Mouse (Mus musculus) neural tube, embryonic 14.5 days (tissue): Measurements from ENCODE around the gene P2ry6. TPM values are rescaled to one million over a fixed set of nuclear protein-coding genes. Genes with fewer than 3 reads are reported as not detected.

Experiments
- ATAC-seq: fragments of 200-750 bp; cut with Nextera tagmentation; 2 replicates; pipeline ENCODE4 v1.8.0; 2017; ENCODE audit warnings: low read depth, mild to moderate bottlenecking, moderate TSS enrichment, moderate library complexity
- H3K27ac ChIP-seq: fragments of 300-500 bp; sonication (generic); 2 replicates; pipeline ENCODE4 v1.5.1; 2014; ENCODE audit warnings: low read depth, mild to moderate bottlenecking, control low read depth, low read length, moderate library complexity, mixed read lengths
- H3K27me3 ChIP-seq: fragments of 300-500 bp; sonication (generic); 2 replicates; pipeline ENCODE4 v1.6.1; 2014; ENCODE audit warnings: low read length; ENCODE audit not compliant: control insufficient read depth, insufficient read depth
- H3K36me3 ChIP-seq: fragments of 300-500 bp; sonication (generic); 2 replicates; pipeline ENCODE4 v1.6.1; 2014; ENCODE audit warnings: low read length, mixed read lengths; ENCODE audit not compliant: control insufficient read depth, insufficient read depth
- H3K4me1 ChIP-seq: fragments of 300-500 bp; sonication (generic); 2 replicates; pipeline ENCODE4 v1.6.1; 2014; ENCODE audit warnings: low read length; ENCODE audit not compliant: control insufficient read depth, insufficient read depth
- H3K4me2 ChIP-seq: fragments of 300-500 bp; sonication (generic); 2 replicates; pipeline ENCODE4 v1.6.1; 2014; ENCODE audit warnings: mild to moderate bottlenecking, low read depth, low read length, control low read depth
- H3K4me3 ChIP-seq: fragments of 300-500 bp; sonication (generic); 2 replicates; pipeline ENCODE4 v1.5.1; 2014; ENCODE audit warnings: low read depth, low read length, control low read depth, mixed read lengths
- H3K9ac ChIP-seq: fragments of 300-500 bp; sonication (generic); replicated peaks from 2 replicates; pipeline ENCODE4 v1.6.1; 2014; ENCODE audit warnings: low read depth, mild to moderate bottlenecking, control low read depth, low read length, mixed read lengths
- H3K9me3 ChIP-seq: fragments of 300-500 bp; sonication (generic); 2 replicates; pipeline ENCODE4 v1.6.1; 2016; ENCODE audit warnings: low read length; ENCODE audit not compliant: control insufficient read depth
- WGBS: fragments of 180-500 bp; shearing (Covaris S2); extraction: QIAGEN DNeasy Blood & Tissue Kit; methylation state at CpG from one replicate; pipeline ENCODE4 v1.1.7; 2014; 5-methylcytosine and 5-hydroxymethylcytosine counted together
- polyA plus RNA-seq: library from polyadenylated mRNA; unstranded; fragments of >200 nt; fragmentation: Nextera tagmentation; extraction: Ambion mirVana; gene quantifications from 2 replicates; pipeline ENCODE4 v1.2.1, GENCODE M21; 2014

P2ry6 gene
- polyA plus RNA-seq, 1 experiment from 2014 or later: 1.6 TPM

DNA sequence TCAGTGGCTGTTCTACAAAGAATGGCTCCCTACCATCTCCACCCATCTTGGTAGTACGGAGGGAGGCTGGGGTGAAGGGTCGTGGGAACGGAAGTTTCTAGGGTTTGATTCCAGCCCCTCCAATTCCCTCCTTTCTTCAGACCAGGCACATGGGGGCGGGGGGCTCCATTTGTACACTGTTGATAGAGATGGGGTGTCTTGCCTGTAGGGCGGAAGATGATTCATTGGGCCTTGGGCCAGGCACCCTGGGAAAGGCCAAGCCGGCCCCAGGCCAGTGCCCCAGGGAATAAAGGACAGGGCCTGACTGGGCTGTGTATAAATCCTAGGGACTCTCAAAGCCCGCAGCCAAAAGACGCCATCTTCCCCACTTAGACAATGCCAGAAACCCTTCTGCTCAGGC, 66.4 kb downstream of the P2ry6 start:
- Histone ChIP-seq H3K4me2 (no peak overlapping the region), H3K4me1 (peaks cover 8% of the 10 kb centered on the region; the same call in 1 of the 2 replicates), H3K9ac (no peak overlapping the region), H3K27me3 (no peaks in the 10 kb centered on the region), H3K4me3 (no peak overlapping the region), H3K9me3 (no peaks in the 10 kb centered on the region), H3K27ac (no peak overlapping the region), H3K36me3 (no peaks in the 10 kb centered on the region)
- WGBS: 69% methylated on average over 8 of the region's 8 CpGs
- no peak for ATAC-seq

DNA sequence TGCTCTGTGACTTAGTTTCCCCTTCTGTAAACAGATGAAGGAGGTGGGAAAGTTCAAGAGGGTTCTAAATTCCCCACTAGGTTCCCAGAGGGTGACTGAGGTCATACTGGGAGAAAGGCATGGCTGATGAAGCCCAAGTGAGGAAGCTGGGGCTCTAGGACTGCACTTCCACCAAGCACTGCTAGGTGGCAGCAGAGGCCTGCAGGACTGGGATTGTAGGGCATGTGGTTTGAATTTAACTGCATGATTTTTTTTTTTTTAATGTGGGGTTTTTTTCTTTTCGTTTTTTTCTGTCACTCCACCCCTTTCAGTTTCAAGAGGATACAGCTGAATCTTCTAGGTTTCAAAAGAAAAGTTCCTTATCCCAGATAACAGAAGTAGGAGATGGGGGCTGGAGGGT, 67.2 kb downstream of the P2ry6 start:
- H3K4me1 ChIP-seq: peaks cover 8% of the 10 kb centered on the region; the same call in 1 of the 2 replicates
- 0% methylated on average over 1 of the region's 1 CpGs for WGBS
- no peaks in the 10 kb centered on the region for H3K36me3 ChIP-seq
- H3K27me3 ChIP-seq: no peaks in the 10 kb centered on the region
- ATAC-seq: peak; percentile 42; the same call in 1 of the 2 replicates
- no peak overlapping the region for H3K4me3 ChIP-seq
- no peak overlapping the region for H3K27ac ChIP-seq
- no peaks in the 10 kb centered on the region for H3K9me3 ChIP-seq
- H3K9ac ChIP-seq: no peak overlapping the region; the same call in 1 of the 2 replicates
- H3K4me2 ChIP-seq: no peak overlapping the region

DNA sequence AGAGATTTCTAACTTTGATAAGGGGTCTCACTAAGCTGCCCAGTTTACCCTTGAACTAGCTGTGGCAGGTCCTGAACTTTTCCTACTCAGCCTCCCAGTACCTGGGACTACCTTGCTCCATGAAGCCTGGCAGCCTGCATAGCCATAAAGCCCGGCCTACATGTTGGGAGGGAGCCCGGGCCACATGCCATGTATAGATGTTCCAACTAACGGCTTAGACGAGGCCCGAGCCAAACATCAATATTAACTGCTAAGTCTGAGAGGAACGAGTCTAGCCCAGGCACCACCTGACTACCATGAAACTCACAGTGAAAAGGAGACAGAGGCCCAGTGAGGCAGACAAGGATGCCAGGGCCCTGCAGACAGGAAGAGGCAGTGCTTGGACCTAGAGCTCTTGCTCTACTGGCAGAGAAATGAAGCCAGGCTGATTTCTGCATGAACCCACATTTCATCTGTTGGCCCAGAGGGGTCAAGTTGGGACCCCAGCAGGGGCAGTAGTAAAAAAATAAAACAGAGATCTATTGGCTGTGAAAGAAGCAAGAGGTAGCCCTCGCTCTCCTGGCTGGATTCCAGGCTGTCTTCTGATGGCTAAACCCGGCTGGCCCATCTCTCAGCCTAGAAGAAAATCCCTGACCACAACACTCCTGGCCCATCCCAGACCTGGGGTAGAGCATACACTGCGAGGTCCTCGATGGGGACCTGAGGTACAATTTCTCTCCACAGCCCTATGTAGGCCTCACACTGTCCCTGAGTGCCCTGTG, 68.2 kb downstream of the P2ry6 start:
- Histone ChIP-seq H3K36me3 (no peaks in the 10 kb centered on the region), H3K27me3 (no peaks in the 10 kb centered on the region), H3K4me3 (no peak overlapping the region), H3K4me1 (no peaks in the 10 kb centered on the region), H3K9ac (no peak overlapping the region), H3K9me3 (no peaks in the 10 kb centered on the region), H3K4me2 (no peak overlapping the region), H3K27ac (no peak overlapping the region)
- 88% methylated on average over 10 of the region's 10 CpGs for WGBS
- no peak for ATAC-seq

DNA sequence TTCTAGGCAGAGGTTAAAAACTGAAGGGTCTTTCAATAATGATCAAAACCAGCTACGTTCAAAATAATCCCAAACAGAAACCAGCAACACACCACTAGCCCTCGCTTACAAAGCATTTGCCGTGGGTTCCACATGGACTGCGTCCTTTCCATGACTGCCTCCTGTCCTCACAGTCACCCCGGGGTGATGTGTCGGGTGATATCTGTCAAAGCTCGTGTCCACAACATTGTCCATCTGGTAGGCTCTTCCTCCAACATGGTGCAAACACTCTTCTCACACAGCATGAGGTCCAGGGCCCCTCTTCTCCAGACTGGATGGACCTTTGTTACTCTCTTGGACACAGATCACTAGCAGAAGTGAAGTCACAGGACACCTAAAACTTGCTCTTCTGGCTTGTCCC, 69.4 kb downstream of the P2ry6 start:
- Histone ChIP-seq H3K27ac (no peak overlapping the region), H3K36me3 (no peaks in the 10 kb centered on the region), H3K4me1 (no peaks in the 10 kb centered on the region), H3K9me3 (no peaks in the 10 kb centered on the region), H3K27me3 (no peaks in the 10 kb centered on the region), H3K4me2 (no peak overlapping the region), H3K9ac (no peak overlapping the region), H3K4me3 (no peak overlapping the region)
- no peak for ATAC-seq
- 92% methylated on average over 7 of the region's 7 CpGs for WGBS

DNA sequence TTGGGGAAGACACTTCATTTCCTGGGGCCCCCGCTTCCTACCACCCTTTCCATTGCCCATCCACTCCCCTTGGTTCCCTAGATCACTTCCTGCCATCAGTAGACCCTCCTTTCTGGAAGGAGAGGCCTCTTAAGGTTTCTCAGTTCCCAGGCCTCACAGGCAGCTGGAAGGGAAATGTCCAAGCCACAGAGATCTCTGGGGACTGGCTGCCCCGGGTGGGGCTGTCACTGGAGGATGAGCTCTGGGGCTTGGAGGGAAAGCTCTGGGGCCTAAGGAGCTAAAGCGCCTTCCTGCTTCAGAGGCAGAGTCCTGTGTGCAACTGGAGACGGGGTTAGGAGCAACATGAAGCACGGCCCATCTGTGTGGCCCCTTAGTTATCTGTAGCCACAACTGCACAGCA, 69.8 kb downstream of the P2ry6 start:
- Histone ChIP-seq H3K4me2 (no peak overlapping the region), H3K9me3 (no peaks in the 10 kb centered on the region), H3K27me3 (no peaks in the 10 kb centered on the region), H3K4me1 (no peaks in the 10 kb centered on the region), H3K27ac (no peak overlapping the region), H3K36me3 (no peaks in the 10 kb centered on the region), H3K9ac (no peak overlapping the region), H3K4me3 (no peak overlapping the region)
- no peak for ATAC-seq
- 93% methylated on average over 5 of the region's 5 CpGs for WGBS

DNA sequence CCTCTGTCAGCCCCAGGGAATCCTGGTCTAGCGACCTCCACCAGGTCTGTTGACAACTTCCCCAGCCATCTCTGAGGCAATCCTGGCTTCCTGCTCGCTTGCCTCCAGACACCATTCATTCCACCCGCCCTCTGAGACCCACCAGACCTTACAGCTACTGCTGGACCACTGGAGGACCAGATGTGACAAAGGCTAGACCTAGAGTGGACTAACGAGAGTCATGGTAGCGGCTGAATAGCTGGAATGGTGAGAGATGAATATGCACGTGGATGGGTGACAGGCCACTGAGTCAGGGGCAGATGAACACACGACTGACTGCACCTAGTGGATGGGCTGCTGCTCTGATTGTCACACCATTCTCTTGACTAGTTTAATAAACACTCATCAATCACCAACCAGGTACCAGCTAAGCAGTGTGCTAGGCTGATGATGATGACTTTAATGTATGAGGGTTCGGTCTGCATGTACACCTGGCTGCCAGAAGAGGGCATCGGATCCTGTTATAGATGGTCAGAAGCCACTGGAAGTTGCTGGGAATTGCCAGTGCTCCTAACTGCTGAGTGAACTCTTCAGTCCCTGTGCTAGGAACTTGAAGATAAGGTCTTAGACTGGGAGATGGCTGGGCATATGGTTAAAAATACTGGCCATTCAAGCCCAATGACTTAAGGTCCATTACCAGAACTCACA, 71.9 kb downstream of the P2ry6 start:
- Histone ChIP-seq H3K27ac (no peak overlapping the region), H3K4me2 (no peak overlapping the region), H3K4me3 (no peak overlapping the region), H3K27me3 (no peaks in the 10 kb centered on the region), H3K36me3 (no peaks in the 10 kb centered on the region), H3K4me1 (no peaks in the 10 kb centered on the region), H3K9me3 (no peaks in the 10 kb centered on the region), H3K9ac (no peak overlapping the region)
- 81% methylated on average over 9 of the region's 9 CpGs for WGBS
- ATAC-seq: peak; percentile 44; the same call in 1 of the 2 replicates

DNA sequence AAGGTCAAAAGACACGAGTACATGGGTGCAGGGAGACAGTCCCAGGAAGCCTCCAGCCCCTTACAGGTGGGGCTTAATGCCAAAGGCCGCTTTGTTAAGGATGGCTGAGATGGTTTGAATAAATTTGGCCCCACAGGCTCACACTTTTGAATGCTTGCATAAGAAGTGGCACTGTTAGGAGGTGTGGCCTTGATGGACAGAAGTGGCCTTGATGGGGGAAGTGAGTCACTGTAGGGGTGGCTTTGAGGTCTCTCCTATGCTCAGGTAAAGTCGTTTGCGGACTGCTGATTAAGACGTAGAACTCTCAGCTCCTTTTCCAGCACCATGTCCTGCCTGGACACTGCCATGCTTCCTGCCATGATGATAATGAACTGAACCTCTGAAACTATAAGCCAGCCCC, 76.6 kb downstream of the P2ry6 start:
- no peak for ATAC-seq
- H3K4me2 ChIP-seq: no peak overlapping the region
- no peak overlapping the region for H3K27ac ChIP-seq
- 83% methylated on average over 5 of the region's 5 CpGs for WGBS
- no peak overlapping the region for H3K9ac ChIP-seq
- no peaks in the 10 kb centered on the region for H3K27me3 ChIP-seq
- no peak overlapping the region for H3K4me3 ChIP-seq
- no peaks in the 10 kb centered on the region for H3K9me3 ChIP-seq
- no peaks in the 10 kb centered on the region for H3K36me3 ChIP-seq
- peaks cover 15% of the 10 kb centered on the region for H3K4me1 ChIP-seq

DNA sequence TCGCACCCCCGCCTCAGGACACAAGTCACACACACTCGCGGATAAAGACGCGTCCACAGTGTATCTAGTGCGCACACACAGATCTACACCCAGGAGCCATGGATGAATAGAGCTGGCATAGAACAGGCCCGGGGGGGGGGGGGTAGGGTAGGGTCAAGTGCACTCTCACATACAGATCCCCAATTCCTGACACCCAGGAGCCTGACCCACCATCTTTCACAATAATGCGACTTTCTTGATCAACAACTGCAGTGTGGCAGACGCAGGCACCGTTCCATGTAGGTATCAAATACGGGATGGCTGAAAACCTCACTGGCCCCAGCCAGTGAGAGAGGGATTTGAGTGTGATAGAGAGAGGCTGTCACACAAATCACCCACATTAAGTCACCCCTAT, 79.6 kb downstream of the P2ry6 start:
- Histone ChIP-seq H3K4me3 (peak overlapping the region; percentile 56), H3K9ac (peak overlapping the region; percentile 78), H3K36me3 (no peaks in the 10 kb centered on the region), H3K27ac (no peak overlapping the region), H3K4me2 (peak overlapping the region; percentile 83), H3K9me3 (no peaks in the 10 kb centered on the region), H3K4me1 (peaks cover 16% of the 10 kb centered on the region), H3K27me3 (no peaks in the 10 kb centered on the region)
- WGBS: 2% methylated on average over 12 of the region's 12 CpGs
- peak; percentile 34 for ATAC-seq
